8 mouse cellular contexts compared by ENCODE assay signal in the genomic region with DNA sequence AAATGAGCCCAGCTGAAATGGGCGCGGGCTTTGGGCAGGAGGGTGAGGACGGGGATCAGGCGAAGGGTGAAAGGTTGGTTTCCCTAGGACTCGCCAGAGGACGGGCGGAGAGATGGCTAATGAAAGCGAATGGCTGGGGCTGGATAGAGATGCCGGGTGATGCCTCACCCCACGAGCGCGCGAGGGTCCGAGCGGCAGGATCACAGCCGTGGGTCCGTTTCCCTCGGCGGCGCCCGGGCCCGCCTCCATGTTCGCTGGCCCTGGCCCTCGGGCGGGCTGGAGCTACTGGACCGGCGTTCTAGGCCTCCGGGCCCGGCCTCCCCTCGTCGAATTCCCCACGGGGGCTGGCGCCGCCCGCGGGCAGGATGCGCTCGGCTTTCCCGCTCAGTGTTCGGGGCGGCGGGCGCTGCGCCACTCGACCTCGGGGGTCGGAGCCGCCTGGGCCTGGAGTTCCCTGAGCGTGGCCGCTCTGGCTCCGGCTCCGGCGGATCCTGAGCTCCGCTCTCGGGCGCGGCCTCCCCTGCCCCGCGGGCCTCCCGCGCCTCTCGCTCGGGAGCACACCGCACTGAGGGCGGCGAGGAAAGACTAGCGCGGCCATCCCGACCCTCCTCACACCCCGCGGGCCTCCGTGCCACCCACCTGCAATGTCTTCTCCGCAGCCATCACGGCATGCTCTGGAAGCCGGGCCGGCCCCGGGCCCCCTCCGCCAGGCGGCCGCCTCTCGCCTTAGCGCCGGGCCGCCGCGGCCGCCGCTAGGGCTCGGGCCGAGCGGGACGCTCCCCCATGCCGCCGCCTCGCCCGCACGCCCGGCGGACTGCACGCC. TPM values are rescaled to one million over a fixed set of nuclear protein-coding genes. Genes with fewer than 3 reads are reported as not detected.
DNase-seq lines count a peak whose midpoint lies in the region; ATAC-seq and TF ChIP-seq lines count a peak whose summit lies in the region.

A gene (minus strand): TSS at position 710 of the 823 bp plus-strand sequence.

- H3K27ac ChIP-seq in intestine, postnatal 0 days (ENCODE audit: low read depth, low read length), result peak within 1 kb of the TSS; percentile 74
- H3K27ac ChIP-seq in limb, embryonic 12.5 days, result peak within 1 kb of the TSS; percentile 91
- peak within 1 kb of the TSS; percentile 96 for H3K27ac ChIP-seq in midbrain, embryonic 12.5 days (replicated peaks)
- peak within 1 kb of the TSS; percentile 61 for H3K27ac ChIP-seq in spleen, adult 2 months (ENCODE audit: insufficient read depth, low read length)

- peak within 1 kb of the TSS; percentile 84 for H3K9ac ChIP-seq in intestine, postnatal 0 days (ENCODE audit: low read depth, low read length)
- H3K9ac ChIP-seq in limb, embryonic 12.5 days (replicated peaks), result peak within 1 kb of the TSS; percentile 96
- H3K9ac ChIP-seq in midbrain, embryonic 12.5 days (replicated peaks), result peak within 1 kb of the TSS; percentile 98

- H3K4me2 ChIP-seq in intestine, postnatal 0 days (replicated peaks; ENCODE audit: low read depth), result peak within 1 kb of the TSS; percentile 90
- peak within 1 kb of the TSS; percentile 67 for H3K4me2 ChIP-seq in limb, embryonic 12.5 days
- H3K4me2 ChIP-seq in midbrain, embryonic 12.5 days (replicated peaks), result peak within 1 kb of the TSS; percentile 59

- H3K4me1 ChIP-seq in intestine, postnatal 0 days (replicated peaks; ENCODE audit: control insufficient read depth, insufficient read depth, low read length), result no peaks in the 10 kb centered on the region; the same call in 1 of the 2 replicates
- peaks cover 17% of the 10 kb centered on the region for H3K4me1 ChIP-seq in limb, embryonic 12.5 days (replicated peaks)
- H3K4me1 ChIP-seq in midbrain, embryonic 12.5 days, result peaks cover 30% of the 10 kb centered on the region
- H3K4me1 ChIP-seq in spleen, adult 2 months (ENCODE audit: control insufficient read depth, insufficient read depth, insufficient read length), result peaks cover 14% of the 10 kb centered on the region

- TF ChIP-seq CTCF in intestine, postnatal 0 days (IDR thresholded peaks at IDR 0.05; ENCODE audit: low read depth), result no peak
- TF ChIP-seq CTCF in spleen, adult 2 months (IDR thresholded peaks at IDR 0.05; ENCODE audit: extremely low read depth, insufficient read depth, insufficient read length, insufficient replicate concordance), result no peak

- H3K36me3 ChIP-seq in intestine, postnatal 0 days (ENCODE audit: control insufficient read depth, insufficient read depth), result no peaks in the 10 kb centered on the region
- no peaks in the 10 kb centered on the region for H3K36me3 ChIP-seq in limb, embryonic 12.5 days
- H3K36me3 ChIP-seq in midbrain, embryonic 12.5 days, result no peaks in the 10 kb centered on the region
- no peaks in the 10 kb centered on the region for H3K36me3 ChIP-seq in spleen, adult 2 months (ENCODE audit: control insufficient read depth, insufficient read depth, low read length)

- no peaks in the 10 kb centered on the region for H3K9me3 ChIP-seq in intestine, postnatal 0 days (ENCODE audit: control insufficient read depth)
- H3K9me3 ChIP-seq in limb, embryonic 12.5 days, result no peaks in the 10 kb centered on the region
- H3K9me3 ChIP-seq in midbrain, embryonic 12.5 days, result no peaks in the 10 kb centered on the region

- DNase-seq in urinary bladder, adult 18-20 months (ENCODE audit: low spot score in 2 of 2), result peak; percentile 26 to 70
- DNase-seq in urinary bladder, postnatal 10 days (ENCODE audit: low spot score), result no peak
- peak; percentile 78 for DNase-seq in embryo, embryonic 9.5 days (ENCODE audit: extremely low spot score)
- peak; percentile 96 for DNase-seq in heart, adult 11 months
- DNase-seq in spleen, adult 2 months (ENCODE audit: low read depth in 1 of 2, low spot score in 2 of 2), result peak in 1 of 2 experiments; percentile 19

- under 1% methylated on average over 88 of the region's 100 CpGs for WGBS in intestine, postnatal 0 days
- WGBS in limb, embryonic 12.5 days, result under 1% methylated on average over 95 of the region's 100 CpGs
- under 1% methylated on average over 79 of the region's 100 CpGs for WGBS in midbrain, embryonic 12.5 days
- under 1% methylated on average over 100 of the region's 100 CpGs for WGBS in spleen, adult 2 months

- peak within 1 kb of the TSS; percentile 71 for H3K4me3 ChIP-seq in intestine, postnatal 0 days (ENCODE audit: low read depth, low read length)
- H3K4me3 ChIP-seq in limb, embryonic 12.5 days (replicated peaks), result peak within 1 kb of the TSS; percentile 84
- H3K4me3 ChIP-seq in midbrain, embryonic 12.5 days, result peak within 1 kb of the TSS; percentile 94
- H3K4me3 ChIP-seq in spleen, adult 2 months (ENCODE audit: extremely low read depth, insufficient read depth, insufficient read length), result peak within 1 kb of the TSS; percentile 73

- TF ChIP-seq POLR2A in spleen, adult 2 months (IDR thresholded peaks at IDR 0.05; ENCODE audit: low read depth, low read length), result no peak

- peak; percentile 76 for ATAC-seq in intestine, postnatal 0 days
- ATAC-seq in limb, embryonic 12.5 days (ENCODE audit: insufficient number of reproducible peaks, insufficient read depth, low FRiP score, low TSS enrichment, low read depth), result peak; percentile 74
- peak; percentile 81 for ATAC-seq in midbrain, embryonic 12.5 days (ENCODE audit: low FRiP score, low read depth)

- peaks cover 36% of the 10 kb centered on the region; the same call in 1 of the 2 replicates for H3K27me3 ChIP-seq in intestine, postnatal 0 days (replicated peaks; ENCODE audit: control insufficient read depth, insufficient read depth, low read length)
- peaks cover 18% of the 10 kb centered on the region for H3K27me3 ChIP-seq in limb, embryonic 12.5 days
- no peaks in the 10 kb centered on the region for H3K27me3 ChIP-seq in midbrain, embryonic 12.5 days
- peaks cover 13% of the 10 kb centered on the region for H3K27me3 ChIP-seq in spleen, adult 2 months (ENCODE audit: control insufficient read depth, insufficient read depth, low read length)

RNA-seq across cellular contexts. Expression of the gene that starts here (rescaled TPM):
- 0.95 and 1.1 TPM in 2 replicates for polyA plus RNA-seq in intestine, postnatal 0 days (2015; fragmentation: Nextera tagmentation; extraction: Ambion mirVana)
- 2.8 and 3.4 TPM in 2 replicates for polyA plus RNA-seq in limb, embryonic 12.5 days (2016; fragmentation: Nextera tagmentation; extraction: Ambion mirVana)
- 14.9 and 15.5 TPM in 2 replicates for polyA plus RNA-seq in midbrain, embryonic 12.5 days (2016; fragmentation: Nextera tagmentation; extraction: Ambion mirVana)
- 1.4 and 1.7 TPM in 2 replicates for polyA plus RNA-seq in spleen, adult 2 months (2012; rRNA removed)
